Mouse (Mus musculus): ENCODE measurements around the gene Unc5a.

DNA sequence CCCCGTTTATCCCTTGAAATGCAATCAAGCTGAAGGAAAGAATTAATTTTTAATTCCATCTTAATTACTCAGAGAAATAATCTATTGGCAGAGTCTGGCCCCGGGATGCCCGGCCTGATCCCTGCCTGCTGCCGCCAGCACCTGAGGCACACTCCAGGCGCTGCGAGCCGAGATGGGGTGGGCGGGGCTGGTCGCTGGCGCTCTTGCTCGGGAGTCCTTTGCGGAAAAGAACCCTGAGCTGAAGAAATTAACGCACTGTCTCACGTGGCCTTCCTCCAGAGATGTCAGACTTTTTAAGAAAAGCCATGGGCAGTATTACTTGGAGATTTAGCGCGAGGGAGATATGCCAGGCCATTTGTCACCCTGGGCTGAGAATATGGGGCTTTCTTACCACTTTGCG lies 37.2 kb upstream of the Unc5a start:
- TF ChIP-seq CTCF (conservative IDR thresholded peaks at IDR 0.05 in 1 of 2, IDR thresholded peaks at IDR 0.05 in 1 of 2; ENCODE audit: low read depth in 2 of 2, low read length in 2 of 2), result no peak
- TF ChIP-seq GABPA (IDR thresholded peaks at IDR 0.05; ENCODE audit: insufficient replicate concordance, low read depth, low read length), result no peak
- TF ChIP-seq USF1 (IDR thresholded peaks at IDR 0.05; ENCODE audit: low read depth, low read length), result no peak
- no peak for TF ChIP-seq ZMIZ1 (IDR thresholded peaks at IDR 0.05; ENCODE audit: low read depth, low read length)
- TF ChIP-seq POLR2A (IDR thresholded peaks at IDR 0.05; ENCODE audit: low read depth, low read length), result no peak
- TF ChIP-seq MYC (IDR thresholded peaks at IDR 0.05; ENCODE audit: low read depth, low read length), result no peak
- TF ChIP-seq MEF2A (IDR thresholded peaks at IDR 0.05; ENCODE audit: borderline replicate concordance, low read depth, low read length), result no peak
- no peak for TF ChIP-seq EP300 (IDR thresholded peaks at IDR 0.05; ENCODE audit: low read length)
- TF ChIP-seq USF2 (conservative IDR thresholded peaks at IDR 0.05; ENCODE audit: low read depth, low read length), result no peak
- no peak for TF ChIP-seq E2F4 (IDR thresholded peaks at IDR 0.05; ENCODE audit: insufficient replicate concordance, low read depth, low read length)
- TF ChIP-seq MAFK (IDR thresholded peaks at IDR 0.05; ENCODE audit: insufficient replicate concordance, low read length), result no peak
- TF ChIP-seq KAT2A (IDR thresholded peaks at IDR 0.05; ENCODE audit: insufficient replicate concordance, low read length), result no peak

Measured in CH12.LX (cell line).